Mouse (Mus musculus): ENCODE results near the gene Copg2.

- TF ChIP-seq CTCF (IDR thresholded peaks at IDR 0.05; ENCODE audit: low read depth, low read length) (no peak), GATA1 (IDR thresholded peaks at IDR 0.05; ENCODE audit: borderline replicate concordance, low read length) (no peak), TAL1 (conservative IDR thresholded peaks at IDR 0.05; ENCODE audit: low read depth, low read length) (no peak), POLR2AphosphoS5 (IDR thresholded peaks at IDR 0.05; ENCODE audit: insufficient replicate concordance, low read depth, low read length) (no peak)
Observed at GRCm38 (mm10) chr6:30904911-30905310, 8.3 kb upstream of the Copg2 start.

All from G1E (cell line).